Mouse (Mus musculus) midbrain, embryonic 12.5 days (tissue): ENCODE measurements at regions not wholly inside any gene's neighbourhood (a gene's known extent, or its start where the extent isn't known, plus 50 kb on each side); places are given as distances from the start of the nearest gene placed in this dataset.

Experiments
- ATAC-seq: fragments of 200-750 bp; cut with Nextera tagmentation; 2 replicates; pipeline ENCODE4 v1.8.0; 2017; ENCODE audit warnings: low read depth, moderate TSS enrichment, moderate library complexity; ENCODE audit not compliant: low FRiP score
- H3K27ac ChIP-seq: fragments of 300-500 bp; sonication (generic); replicated peaks from 2 replicates; pipeline ENCODE4 v1.5.1; 2016; ENCODE audit warnings: mild to moderate bottlenecking
- H3K27me3 ChIP-seq: fragments of 300-500 bp; sonication (generic); 2 replicates; pipeline ENCODE4 v1.6.1; 2016; ENCODE audit warnings: mild to moderate bottlenecking
- H3K36me3 ChIP-seq: fragments of 300-500 bp; sonication (generic); 2 replicates; pipeline ENCODE4 v1.6.1; 2016
- H3K4me1 ChIP-seq: fragments of 300-500 bp; sonication (generic); 2 replicates; pipeline ENCODE4 v1.6.1; 2016
- H3K4me2 ChIP-seq: fragments of 300-500 bp; sonication (generic); replicated peaks from 2 replicates; pipeline ENCODE4 v1.6.1; 2016; ENCODE audit warnings: mild to moderate bottlenecking, moderate library complexity
- H3K4me3 ChIP-seq: fragments of 300-500 bp; sonication (generic); 2 replicates; pipeline ENCODE4 v1.5.1; 2016; ENCODE audit warnings: mild to moderate bottlenecking
- H3K9ac ChIP-seq: fragments of 300-500 bp; sonication (generic); replicated peaks from 2 replicates; pipeline ENCODE4 v1.6.1; 2016; ENCODE audit warnings: mild to moderate bottlenecking, moderate library complexity
- H3K9me3 ChIP-seq: fragments of 300-500 bp; sonication (generic); 2 replicates; pipeline ENCODE4 v1.6.1; 2016; ENCODE audit warnings: mild to moderate bottlenecking
- WGBS: fragments of 180-500 bp; shearing (Covaris S2); methylation state at CpG from one replicate; pipeline ENCODE4 v1.1.7; 2016; 5-methylcytosine and 5-hydroxymethylcytosine counted together

DNA sequence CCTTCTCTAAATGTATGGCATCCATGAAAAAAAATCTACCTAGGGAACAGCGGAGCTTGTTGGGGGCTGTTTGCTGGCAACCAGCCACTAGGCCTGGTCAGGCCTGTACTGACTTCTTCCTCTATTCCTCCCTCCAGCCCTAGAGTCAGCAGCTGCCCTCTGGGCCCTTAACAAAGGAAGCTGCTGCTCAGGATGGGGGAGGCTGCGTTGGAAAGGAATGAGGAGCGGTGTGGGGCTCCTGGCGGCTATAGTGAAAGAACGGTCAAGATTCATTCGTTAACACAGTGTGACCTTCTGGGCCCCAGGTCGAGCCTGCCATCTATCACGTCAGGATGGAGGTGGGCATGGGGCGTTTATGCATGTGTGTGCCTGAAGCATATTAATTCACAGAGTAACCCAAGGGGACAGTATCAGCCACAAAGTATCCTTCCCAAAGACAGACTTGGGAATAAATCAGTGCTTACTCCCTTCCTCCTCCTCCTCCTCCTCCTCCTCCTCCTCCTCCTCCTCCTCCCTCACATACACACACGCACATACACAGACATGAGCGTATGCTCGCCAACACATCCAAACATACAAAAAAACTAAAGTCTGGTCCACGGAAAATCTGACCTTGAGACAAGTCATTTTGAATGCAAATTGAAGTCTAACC, 202.6 kb downstream of the Sox11 start:
- peak; percentile 78 for ATAC-seq

DNA sequence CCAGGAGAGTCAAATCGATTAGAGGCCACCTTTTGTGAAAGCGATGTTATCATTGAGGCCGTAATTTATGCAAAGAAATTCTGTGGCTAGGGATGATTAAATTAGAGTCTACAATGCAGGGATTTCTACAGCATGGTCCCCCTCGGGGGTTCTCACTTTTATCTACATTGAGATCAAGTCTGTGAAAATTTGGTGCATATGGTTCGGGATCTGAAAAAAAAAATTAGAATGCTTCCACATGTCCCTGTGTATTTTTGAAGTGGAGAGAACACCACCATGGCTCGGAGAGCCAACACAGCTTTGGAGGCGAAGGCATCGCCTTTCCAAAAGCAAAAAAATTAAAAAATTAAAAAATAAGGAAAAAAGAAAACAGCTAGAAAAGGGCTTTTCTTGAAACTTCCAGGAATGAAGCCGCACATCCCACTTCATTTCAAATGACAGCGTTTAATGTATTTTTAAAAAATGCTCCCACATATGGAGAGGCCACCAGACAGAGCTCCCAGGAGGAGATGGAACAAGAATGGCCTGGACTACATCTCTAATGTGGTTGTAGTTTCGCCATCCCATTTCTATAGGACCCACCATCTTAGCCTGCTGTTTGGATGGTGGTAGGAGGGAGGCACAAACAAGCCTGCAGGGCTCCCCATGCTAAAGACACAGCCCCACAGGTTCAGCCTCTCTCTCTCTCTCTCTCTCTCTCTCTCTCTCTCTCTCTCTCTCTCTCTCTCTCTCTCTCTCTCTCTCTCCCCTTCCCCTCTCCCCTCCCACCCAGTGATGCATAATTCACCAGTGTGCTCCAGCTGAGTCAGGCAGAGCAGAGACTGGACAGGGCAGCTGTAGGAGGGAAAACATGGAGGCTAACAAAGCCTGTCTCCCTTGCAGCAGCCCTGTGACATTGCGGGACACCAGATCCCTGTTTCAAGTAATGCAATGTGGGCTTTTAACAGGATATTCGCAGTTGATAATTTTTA, 203.4 kb downstream of the Sox11 start:
- H3K9me3 ChIP-seq: no peaks in the 10 kb centered on the region
- peak overlapping the region; percentile 99 for H3K27ac ChIP-seq
- no peaks in the 10 kb centered on the region for H3K27me3 ChIP-seq
- H3K36me3 ChIP-seq: no peaks in the 10 kb centered on the region
- WGBS: 50% methylated on average over 13 of the region's 13 CpGs
- H3K9ac ChIP-seq: peak overlapping the region; percentile 28
- H3K4me3 ChIP-seq: peak overlapping the region; percentile 17; the same call in 1 of the 2 replicates
- peaks cover 56% of the 10 kb centered on the region for H3K4me1 ChIP-seq
- ATAC-seq: peak; percentile 82
- H3K4me2 ChIP-seq: peak overlapping the region; percentile 44

More for the DNA sequence above, 202.6 kb downstream of the Sox11 start:
- Histone ChIP-seq H3K36me3 (no peaks in the 10 kb centered on the region), H3K27me3 (no peaks in the 10 kb centered on the region), H3K9me3 (no peaks in the 10 kb centered on the region), H3K4me3 (peak overlapping the region; percentile 17), H3K9ac (peak overlapping the region; percentile 28), H3K4me2 (peak overlapping the region; percentile 44), H3K27ac (peak overlapping the region; percentile 99), H3K4me1 (peaks cover 56% of the 10 kb centered on the region)
- WGBS: 4% methylated on average over 10 of the region's 13 CpGs

DNA sequence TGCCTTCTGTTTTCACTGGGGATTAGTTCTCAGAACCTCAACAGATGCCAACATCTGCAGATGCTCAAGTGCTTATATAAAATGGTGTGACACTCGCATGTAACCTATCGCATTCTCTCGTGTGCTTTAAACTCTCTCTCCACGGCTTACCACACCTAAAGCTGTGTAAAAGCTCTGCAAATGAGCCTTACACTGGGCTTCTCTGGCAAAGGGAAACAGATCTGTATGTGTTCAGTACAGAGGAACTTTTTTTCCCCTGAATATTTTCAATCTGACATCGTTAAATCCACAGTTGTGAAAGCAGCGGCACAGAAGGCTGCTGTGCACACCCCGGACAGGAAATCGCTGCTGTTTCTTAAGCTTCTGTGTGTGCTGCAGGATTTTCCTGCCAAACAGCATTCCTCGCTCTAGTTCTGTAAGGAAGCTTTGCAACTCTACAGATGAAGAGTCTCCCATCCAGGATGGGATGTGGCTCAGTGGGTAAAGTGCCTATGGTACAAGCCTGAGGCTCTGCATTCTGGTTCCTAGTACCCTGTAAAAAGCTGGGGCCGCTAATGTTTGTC, 206.3 kb downstream of the Sox11 start:
- 57% methylated on average over 10 of the region's 10 CpGs for WGBS
- H3K27me3 ChIP-seq: no peaks in the 10 kb centered on the region
- peaks cover 56% of the 10 kb centered on the region for H3K4me1 ChIP-seq
- peak overlapping the region; percentile 46; the same call in 1 of the 2 replicates for H3K27ac ChIP-seq
- H3K36me3 ChIP-seq: no peaks in the 10 kb centered on the region
- H3K9ac ChIP-seq: no peak overlapping the region
- H3K4me2 ChIP-seq: no peak overlapping the region
- H3K9me3 ChIP-seq: no peaks in the 10 kb centered on the region
- no peak for ATAC-seq
- H3K4me3 ChIP-seq: no peak overlapping the region

DNA sequence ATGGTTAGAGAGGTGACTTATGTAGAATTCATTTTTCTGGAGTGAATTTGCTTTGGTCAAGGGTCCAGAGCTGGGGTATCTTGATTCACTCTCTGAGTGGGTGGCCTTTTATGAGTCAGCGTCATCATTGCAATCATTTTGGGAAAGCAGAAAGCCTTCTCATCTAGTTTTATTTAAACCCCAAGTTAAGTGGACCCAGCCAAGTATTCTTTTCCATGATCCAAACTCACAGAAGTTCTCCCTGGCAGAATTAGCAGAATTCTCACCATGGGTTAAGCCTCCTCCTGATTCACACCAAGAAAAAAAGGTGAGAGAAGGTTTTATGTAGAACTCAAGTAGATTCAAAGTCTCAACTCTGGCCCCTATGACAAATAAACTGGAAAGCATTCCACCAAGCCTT, 211.8 kb downstream of the Sox11 start:
- Histone ChIP-seq H3K27me3 (no peaks in the 10 kb centered on the region), H3K9me3 (no peaks in the 10 kb centered on the region), H3K4me1 (peaks cover 16% of the 10 kb centered on the region), H3K36me3 (no peaks in the 10 kb centered on the region), H3K4me2 (no peak overlapping the region), H3K4me3 (no peak overlapping the region), H3K9ac (no peak overlapping the region), H3K27ac (no peak overlapping the region)
- 91% methylated on average over 1 of the region's 1 CpGs for WGBS
- no peak for ATAC-seq

DNA sequence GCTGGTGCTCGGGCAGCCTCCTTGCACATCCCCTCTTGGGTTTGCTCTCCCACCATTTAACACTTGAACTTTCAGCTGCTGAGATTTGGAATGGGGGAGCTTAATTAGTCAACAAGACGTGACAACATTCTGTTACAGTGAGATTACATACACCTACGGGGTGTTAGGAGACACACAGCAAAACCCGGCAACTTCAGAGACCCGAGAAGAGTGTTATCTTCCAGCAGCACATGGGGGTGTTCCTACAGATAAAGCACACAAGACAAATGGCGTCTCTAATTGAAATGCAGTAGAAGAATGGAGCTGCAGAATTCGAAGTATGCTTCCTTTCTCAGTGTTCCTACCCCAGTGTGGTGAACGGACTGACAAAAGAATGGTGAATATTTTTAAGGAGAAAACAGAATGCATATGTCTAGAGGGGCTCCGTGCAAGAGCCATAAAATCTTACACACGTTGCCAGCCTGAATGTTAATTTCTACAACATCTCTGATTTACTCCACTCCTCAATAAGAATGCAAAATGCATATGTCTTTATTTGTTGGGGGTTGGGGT, 215.2 kb downstream of the Sox11 start:
- no peak for ATAC-seq
- Histone ChIP-seq H3K36me3 (no peaks in the 10 kb centered on the region), H3K4me3 (no peak overlapping the region), H3K27me3 (no peaks in the 10 kb centered on the region), H3K4me2 (no peak overlapping the region), H3K9me3 (no peaks in the 10 kb centered on the region), H3K4me1 (peaks cover 9% of the 10 kb centered on the region; the same call in 1 of the 2 replicates), H3K9ac (no peak overlapping the region), H3K27ac (peak overlapping the region; percentile 49; the same call in 1 of the 2 replicates)
- 64% methylated on average over 10 of the region's 10 CpGs for WGBS

DNA sequence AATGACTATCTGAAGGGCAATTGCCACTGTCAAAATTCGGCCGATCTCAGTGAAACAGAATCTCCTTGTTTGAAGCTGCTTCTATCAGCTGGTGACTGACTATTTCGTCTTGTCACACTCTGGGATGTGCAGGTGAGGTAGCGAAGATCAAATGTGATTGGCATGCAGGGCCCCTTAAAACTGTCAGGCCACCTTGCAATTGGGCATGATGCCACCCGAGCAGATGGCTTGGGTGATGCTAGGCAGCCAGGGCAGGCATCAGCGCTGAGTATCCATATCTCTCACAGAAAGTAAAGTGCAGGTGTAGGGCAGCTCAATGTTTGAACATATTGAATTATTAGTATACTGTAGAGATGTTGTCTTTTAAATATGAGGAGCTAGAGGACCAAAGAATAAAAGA, 223.8 kb downstream of the Sox11 start:
- no peaks in the 10 kb centered on the region for H3K27me3 ChIP-seq
- no peak overlapping the region for H3K9ac ChIP-seq
- no peak overlapping the region for H3K4me3 ChIP-seq
- H3K36me3 ChIP-seq: no peaks in the 10 kb centered on the region
- peaks cover 7% of the 10 kb centered on the region for H3K4me1 ChIP-seq
- ATAC-seq: no peak
- no peak overlapping the region for H3K4me2 ChIP-seq
- 90% methylated on average over 6 of the region's 6 CpGs for whole genome bisulfite sequencing
- no peaks in the 10 kb centered on the region for H3K9me3 ChIP-seq
- H3K27ac ChIP-seq: no peak overlapping the region

DNA sequence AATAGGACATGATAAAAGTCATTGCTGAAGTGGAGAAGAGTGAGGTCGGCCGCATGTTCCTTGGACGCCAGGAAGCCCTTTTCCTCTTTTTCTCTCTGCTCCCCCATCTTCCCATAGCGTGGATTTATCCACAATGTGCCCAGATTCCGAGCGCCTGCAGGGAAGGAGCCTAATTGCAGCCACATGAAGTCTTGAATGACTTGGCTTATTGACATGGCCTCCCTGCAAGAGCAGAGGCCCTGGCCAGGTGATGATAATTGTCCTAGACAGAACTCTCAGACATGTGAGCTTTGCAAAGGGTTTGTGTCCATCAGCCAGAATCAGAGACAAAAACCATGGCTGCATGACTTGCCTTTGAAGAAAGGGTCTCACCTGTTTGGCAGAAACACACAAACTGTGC, 227.0 kb downstream of the Sox11 start:
- ATAC-seq: no peak
- no peaks in the 10 kb centered on the region for H3K27me3 ChIP-seq
- 66% methylated on average over 6 of the region's 6 CpGs for WGBS
- H3K4me1 ChIP-seq: peaks cover 7% of the 10 kb centered on the region
- H3K4me2 ChIP-seq: no peak overlapping the region
- no peak overlapping the region for H3K4me3 ChIP-seq
- no peaks in the 10 kb centered on the region for H3K9me3 ChIP-seq
- H3K27ac ChIP-seq: no peak overlapping the region
- no peaks in the 10 kb centered on the region for H3K36me3 ChIP-seq
- no peak overlapping the region for H3K9ac ChIP-seq

DNA sequence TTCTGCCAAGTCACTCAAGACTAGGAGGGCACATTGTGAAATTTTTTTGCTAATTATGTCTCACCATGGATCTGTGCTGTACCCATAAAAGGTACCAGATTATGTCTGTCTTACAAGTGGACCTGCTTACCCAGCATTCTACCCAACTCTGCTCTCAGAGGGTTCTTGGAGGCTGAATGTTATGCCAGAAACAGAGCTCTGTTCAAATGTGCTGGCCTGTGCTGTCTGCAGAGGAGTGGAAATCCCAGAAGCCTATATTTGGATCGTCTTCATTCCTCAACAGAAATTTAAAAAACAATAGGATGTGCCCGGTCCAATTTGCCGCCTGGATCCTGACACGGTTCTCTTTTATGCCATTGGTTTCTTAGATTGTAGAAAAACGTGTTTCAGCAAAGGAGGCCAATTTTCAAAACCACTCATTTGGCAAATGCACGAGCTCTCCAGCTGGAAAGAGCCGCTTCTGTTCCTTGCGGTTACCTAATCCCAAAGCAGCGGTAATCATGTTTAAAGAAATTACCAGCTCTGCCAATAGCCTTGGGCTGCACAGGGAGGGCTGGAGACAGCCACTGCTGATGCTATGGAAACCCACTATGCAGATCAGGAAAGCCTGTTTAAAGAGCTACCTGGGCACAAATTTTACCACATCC, 237.3 kb downstream of the Sox11 start:
- no peaks in the 10 kb centered on the region for H3K27me3 ChIP-seq
- H3K4me2 ChIP-seq: no peak overlapping the region
- no peak overlapping the region for H3K4me3 ChIP-seq
- H3K9ac ChIP-seq: no peak overlapping the region
- H3K4me1 ChIP-seq: peaks cover 4% of the 10 kb centered on the region; the same call in 1 of the 2 replicates
- H3K36me3 ChIP-seq: no peaks in the 10 kb centered on the region
- ATAC-seq: no peak
- no peaks in the 10 kb centered on the region for H3K9me3 ChIP-seq
- WGBS: 66% methylated on average over 9 of the region's 9 CpGs
- peak overlapping the region; percentile 30; the same call in 1 of the 2 replicates for H3K27ac ChIP-seq

DNA sequence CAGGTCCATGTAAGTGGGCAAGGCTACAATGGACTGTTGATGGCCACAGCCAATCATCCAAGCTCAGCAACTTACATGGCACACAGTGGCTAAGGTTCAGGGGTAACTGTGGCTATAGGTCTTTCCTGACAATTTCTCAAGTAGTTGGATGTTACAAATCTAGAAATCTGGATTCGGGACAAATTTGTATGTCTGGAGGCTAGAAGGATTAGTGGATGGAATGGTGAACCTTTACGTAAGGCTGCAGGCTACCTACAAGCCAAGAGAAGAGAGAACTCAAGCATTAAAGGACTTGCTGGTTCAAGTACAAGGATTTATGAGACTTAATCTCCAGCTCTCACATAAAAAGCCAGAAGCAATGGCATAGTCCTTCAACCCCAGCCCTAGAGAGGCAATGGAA, 239.4 kb downstream of the Sox11 start:
- Histone ChIP-seq H3K4me3 (no peak overlapping the region), H3K9me3 (no peaks in the 10 kb centered on the region), H3K27me3 (no peaks in the 10 kb centered on the region), H3K9ac (no peak overlapping the region), H3K4me2 (no peak overlapping the region), H3K4me1 (peaks cover 6% of the 10 kb centered on the region; the same call in 1 of the 2 replicates), H3K27ac (no peak overlapping the region), H3K36me3 (no peaks in the 10 kb centered on the region)
- no peak for ATAC-seq
- WGBS: 87% methylated on average over 2 of the region's 2 CpGs

DNA sequence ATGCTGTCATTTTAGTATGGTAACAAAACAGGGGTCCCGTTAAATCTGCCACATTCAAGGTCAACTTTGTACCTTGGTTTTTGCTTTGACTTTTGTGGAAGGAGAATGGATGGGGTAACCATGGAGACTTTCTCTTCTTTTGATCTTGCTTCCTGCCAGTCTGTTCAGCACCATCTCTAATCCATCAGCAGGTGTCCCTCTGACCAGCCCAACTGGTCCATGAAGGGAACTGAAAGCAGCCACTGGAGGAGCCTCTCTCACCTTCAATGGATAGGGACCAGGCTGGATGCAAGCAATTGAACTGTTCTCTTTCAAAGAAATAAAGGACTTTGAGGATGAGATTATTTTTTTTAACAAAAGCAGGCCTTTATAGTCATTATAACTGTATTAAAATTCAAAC, 253.2 kb downstream of the Sox11 start:
- H3K9me3 ChIP-seq: peaks cover 9% of the 10 kb centered on the region; the same call in 1 of the 2 replicates
- no peak overlapping the region for H3K27ac ChIP-seq
- no peak for ATAC-seq
- no peak overlapping the region for H3K4me3 ChIP-seq
- H3K4me2 ChIP-seq: no peak overlapping the region
- WGBS: 37% methylated on average over 1 of the region's 1 CpGs
- H3K4me1 ChIP-seq: peaks cover 15% of the 10 kb centered on the region
- peaks cover 6% of the 10 kb centered on the region; the same call in 1 of the 2 replicates for H3K36me3 ChIP-seq
- H3K27me3 ChIP-seq: no peaks in the 10 kb centered on the region
- H3K9ac ChIP-seq: no peak overlapping the region

DNA sequence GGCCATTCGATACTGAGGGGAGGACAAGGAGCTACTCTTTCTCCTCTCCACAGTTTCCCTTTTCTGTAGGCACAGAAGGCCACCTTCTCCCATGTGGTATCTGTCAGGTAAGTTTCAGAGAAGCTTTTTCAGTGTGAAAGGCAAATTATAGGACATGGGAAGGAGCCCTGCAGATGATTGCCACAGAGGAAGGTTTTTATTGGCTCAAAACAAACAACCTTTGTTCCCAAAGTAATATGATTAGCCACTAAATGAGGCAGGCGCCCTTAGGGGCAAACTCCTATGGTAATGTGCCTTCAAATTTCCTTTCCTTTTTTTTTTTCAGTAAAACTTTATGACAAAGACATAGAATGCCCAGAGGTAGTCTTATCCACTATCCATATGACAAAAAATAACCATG, 256.5 kb downstream of the Sox11 start:
- Histone ChIP-seq H3K9me3 (no peaks in the 10 kb centered on the region), H3K27ac (no peak overlapping the region), H3K36me3 (no peaks in the 10 kb centered on the region), H3K27me3 (no peaks in the 10 kb centered on the region), H3K4me1 (peaks cover 40% of the 10 kb centered on the region), H3K4me3 (no peak overlapping the region), H3K9ac (no peak overlapping the region), H3K4me2 (no peak overlapping the region)
- 85% methylated on average over 2 of the region's 2 CpGs for WGBS
- ATAC-seq: no peak
